Mouse (Mus musculus) olfactory bulb, adult 2 months (tissue): ENCODE results near the gene Zfp280c.

Experiments used
- CTCF ChIP-seq: fragments of 200-500 bp; IDR thresholded peaks from 2 replicates; pipeline ENCODE4 v1.5.1; 2012; ENCODE audit warnings: low read depth, mild to moderate bottlenecking, low read length, moderate library complexity; ENCODE audit not compliant: insufficient read depth
- POLR2A ChIP-seq: fragments of 200-500 bp; IDR thresholded peaks from 2 replicates; pipeline ENCODE4 v1.6.1; 2012; ENCODE audit warnings: mild to moderate bottlenecking, low read depth, low read length, moderate library complexity; ENCODE audit not compliant: insufficient read depth

DNA sequence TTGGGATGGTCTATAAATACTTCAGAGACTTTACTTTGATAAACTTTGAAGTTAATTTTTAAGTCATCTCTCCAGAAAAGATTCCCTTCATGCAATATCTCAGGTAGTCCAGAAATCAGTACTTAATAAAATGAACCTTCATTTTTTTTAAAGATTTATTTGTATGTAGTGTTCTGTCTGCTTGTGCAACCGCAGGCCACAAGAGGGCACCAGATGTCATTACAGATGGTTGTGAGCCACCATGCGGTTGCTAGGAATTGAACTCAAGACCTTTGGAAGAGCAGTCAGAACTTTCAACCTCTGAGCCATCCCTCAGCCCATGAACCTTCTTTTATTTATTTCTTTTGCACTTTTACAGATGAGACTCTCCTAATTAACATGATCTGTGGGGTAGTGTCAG, 42.7 kb upstream of the Zfp280c start:
- no peak for TF ChIP-seq CTCF
- no peak for TF ChIP-seq POLR2A
